Mouse (Mus musculus) erythroblast, adult 5-6 weeks (primary cell): Measurements from ENCODE around the gene Rapgef4. TPM values are rescaled to one million over a fixed set of nuclear protein-coding genes. Genes with fewer than 3 reads are reported as not detected.

Source experiments
- ATAC-seq: replicated peaks from 2 replicates; pipeline ENCODE4 v1.8.0; 2016; ENCODE audit warnings: moderate number of reproducible peaks, mild to moderate bottlenecking, moderate TSS enrichment, inconsistent platforms; ENCODE audit not compliant: poor library complexity, low FRiP score, severe bottlenecking
- total RNA-seq, 2 experiments: library from RNA; stranded (forward) in 1 of 2; stranded (reverse) in 1 of 2; fragments of 150-400 nt in 1 of 2; fragments of 200-764, 138-1000 nt in 1 of 2; gene quantifications; 2 replicates each; pipeline versions ENCODE4 v1.2.3 to v1.2.4; 2015 to 2017; ENCODE audit warnings: low replicate concordance in 2 of 2

Gene Rapgef4
- total RNA-seq, 2 experiments from 2014 or later = 4.8 TPM; not detected in 1

DNA sequence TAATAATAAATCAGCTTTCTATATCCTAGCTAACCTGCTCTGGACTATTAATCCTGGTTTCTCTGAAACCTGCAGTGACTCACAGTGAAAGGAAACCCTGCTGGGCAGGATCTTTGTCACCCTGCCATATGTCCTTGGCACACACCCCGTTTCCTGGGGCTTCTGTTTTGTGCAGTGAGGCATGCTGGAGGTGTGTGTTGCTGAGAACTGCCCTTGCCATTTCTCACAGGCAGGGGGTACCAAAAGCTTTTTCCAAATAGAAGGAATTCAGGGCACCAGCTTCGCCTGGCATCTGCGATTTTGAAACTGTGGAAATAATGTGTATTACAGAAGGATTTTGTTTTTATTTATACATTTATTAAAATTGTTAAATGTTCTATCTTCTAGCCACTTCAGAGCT, 40.8 kb downstream of the Rapgef4 start:
- ATAC-seq = no peak

- no peak for ATAC-seq
Measured at GRCm38 (mm10) chr2:72023791-72024190, 42.8 kb downstream of the Rapgef4 start.

GRCm38 (mm10) chr2:72025660-72026059, 44.6 kb downstream of the Rapgef4 start:
- no peak for ATAC-seq

DNA sequence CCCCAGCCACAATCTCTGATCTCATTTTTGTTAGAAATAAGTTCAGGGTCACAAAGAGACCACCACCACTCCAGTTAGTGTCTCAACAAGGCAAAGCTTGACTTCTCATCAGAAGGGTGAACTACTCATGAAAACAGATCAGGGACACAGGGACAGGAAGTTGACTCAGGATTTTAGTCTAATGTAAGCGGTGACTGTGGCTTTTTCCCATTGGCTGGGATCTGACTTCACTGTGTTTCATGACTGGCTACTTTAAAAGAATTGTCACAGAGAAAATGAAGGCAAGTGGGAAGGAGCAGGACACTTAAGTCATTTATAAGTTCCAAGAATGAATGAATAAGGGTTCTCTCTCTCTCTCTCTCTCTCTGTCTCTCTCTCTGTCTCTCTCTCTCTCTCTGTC, 45.5 kb downstream of the Rapgef4 start:
- no peak for ATAC-seq

DNA sequence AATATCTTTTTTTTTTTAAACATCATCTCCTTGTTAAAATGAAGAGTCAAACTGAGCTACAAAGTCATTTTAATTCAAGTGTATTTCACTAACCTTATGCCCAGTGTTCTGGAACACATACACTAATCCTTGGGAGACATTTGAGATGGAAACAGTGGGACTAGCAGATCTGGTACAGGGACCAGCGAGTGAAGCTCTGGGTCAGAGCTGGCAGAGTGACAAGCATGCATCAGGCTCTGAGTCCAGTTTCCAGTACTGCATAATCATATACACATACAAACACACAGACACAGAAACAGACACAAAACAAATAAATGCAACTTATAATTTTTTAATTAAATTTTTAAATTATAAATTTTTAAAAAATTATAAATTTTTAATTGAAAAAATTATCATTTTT, 48.0 kb downstream of the Rapgef4 start:
- ATAC-seq = no peak

- ATAC-seq = no peak
Measured at GRCm38 (mm10) chr2:72029586-72030144, 48.6 kb downstream of the Rapgef4 start.

DNA sequence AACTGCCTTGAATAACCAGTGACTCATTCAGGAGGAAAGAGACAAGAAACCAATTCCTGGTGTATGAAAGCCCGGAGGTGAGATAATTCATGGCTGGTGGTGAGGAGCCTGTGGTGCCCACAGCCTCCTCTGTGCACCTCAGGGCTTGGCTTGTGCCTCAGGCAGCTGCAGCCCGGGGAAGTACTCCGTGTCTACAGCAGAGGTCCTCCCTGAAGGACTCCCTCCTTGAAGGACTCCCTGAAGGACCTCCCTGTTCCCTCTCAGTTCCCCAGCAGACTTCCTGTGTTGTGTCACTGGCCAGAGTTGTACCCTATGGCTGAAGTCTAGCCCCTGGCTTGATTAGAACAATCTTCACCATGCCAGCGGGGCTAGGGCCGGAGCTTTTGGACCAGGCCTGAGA, 50.7 kb downstream of the Rapgef4 start:
- no peak for ATAC-seq

- no peak for ATAC-seq
Measured at GRCm38 (mm10) chr2:72035616-72036015, 54.6 kb downstream of the Rapgef4 start.

GRCm38 (mm10) chr2:72037357-72037756, 56.3 kb downstream of the Rapgef4 start:
- ATAC-seq = no peak

DNA sequence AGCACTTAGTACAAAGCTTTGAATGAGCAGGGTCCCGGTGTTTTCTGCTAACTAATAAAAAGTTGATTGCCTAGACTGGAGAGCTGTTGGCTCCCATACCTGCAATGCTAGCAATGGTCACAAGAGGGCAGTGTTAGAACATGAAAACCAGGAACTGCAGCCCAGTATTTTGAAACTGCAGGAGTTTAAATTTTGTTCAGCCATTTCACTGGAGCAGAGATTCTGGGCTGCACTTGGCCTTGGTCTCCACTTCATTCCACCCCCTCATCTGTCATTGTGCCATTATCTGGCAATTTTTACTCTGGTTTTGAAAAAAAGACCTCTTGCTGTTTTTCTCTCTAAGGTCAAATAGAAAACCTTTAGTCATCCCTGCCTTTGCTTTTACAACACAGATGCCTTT, 57.2 kb downstream of the Rapgef4 start:
- no peak for ATAC-seq

DNA sequence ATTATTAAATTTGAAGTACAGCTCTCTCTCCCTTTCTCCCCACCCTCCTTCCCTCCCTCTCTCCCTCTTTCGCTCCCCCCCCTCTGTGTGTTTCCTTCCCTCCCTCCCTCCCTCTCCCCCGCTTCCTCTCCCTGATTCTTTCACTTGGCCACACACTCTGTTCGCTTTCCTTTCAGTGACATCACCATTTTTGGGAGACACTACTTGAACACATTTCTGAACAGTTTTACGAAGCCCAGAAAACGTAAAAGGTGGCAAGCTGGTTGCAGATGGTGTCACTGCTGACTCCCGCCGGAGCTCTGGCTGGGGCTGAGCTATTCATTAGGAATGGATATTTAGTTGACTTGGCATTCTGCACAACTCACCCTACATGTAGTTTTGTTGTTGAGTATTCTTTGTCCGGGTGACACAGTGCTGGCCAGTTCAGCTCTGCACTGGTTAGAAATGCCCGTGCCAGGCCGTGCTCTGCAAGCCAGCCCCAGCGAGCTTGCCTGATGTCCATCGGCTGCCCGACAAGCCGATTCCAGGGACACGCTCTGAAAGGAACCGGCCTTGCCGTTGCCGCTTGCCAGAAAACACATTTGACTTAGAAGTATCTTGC, 57.7 kb downstream of the Rapgef4 start:
- ATAC-seq = no peak

- no peak for ATAC-seq
Measured at GRCm38 (mm10) chr2:72039522-72040045, 58.5 kb downstream of the Rapgef4 start.

DNA sequence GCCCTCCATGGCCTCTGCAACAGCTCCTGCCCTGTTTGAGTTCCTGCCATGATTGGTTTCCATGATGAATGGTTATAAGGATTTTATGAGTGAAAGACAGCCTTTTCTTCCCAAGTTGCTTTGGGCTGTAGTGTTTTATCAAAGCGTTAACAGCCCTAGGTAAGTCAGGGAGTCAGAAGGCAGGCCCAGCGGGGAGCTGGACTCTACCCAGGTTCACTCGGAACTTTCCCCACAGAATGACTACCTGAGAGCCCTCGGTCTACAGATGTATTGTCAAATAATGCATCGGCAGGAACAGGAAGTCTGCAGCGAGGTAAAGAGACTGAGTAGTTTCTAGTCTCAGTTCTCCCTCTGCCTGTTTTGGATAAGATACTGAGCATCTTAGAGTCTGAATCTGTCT, 60.0 kb downstream of the Rapgef4 start:
- ATAC-seq = no peak

DNA sequence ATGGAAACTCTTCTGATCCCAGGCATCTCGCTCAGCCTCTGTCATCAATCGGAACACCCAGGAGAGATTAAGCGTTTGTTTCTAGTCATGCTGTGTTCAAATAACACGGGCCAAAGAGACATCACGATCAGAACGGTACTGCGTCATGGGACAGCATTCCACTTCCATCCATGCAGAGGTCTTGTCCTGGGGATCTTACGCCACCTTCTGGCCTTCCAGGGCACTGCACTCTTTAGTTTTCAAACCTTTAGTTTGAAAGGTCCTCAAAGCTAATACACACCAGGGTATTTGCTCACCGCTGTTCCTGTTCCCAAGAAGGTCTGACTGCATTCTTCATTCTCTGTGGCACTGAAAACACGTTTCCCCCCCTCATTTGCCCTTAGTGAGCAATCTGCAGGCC, 61.1 kb downstream of the Rapgef4 start:
- ATAC-seq = no peak

DNA sequence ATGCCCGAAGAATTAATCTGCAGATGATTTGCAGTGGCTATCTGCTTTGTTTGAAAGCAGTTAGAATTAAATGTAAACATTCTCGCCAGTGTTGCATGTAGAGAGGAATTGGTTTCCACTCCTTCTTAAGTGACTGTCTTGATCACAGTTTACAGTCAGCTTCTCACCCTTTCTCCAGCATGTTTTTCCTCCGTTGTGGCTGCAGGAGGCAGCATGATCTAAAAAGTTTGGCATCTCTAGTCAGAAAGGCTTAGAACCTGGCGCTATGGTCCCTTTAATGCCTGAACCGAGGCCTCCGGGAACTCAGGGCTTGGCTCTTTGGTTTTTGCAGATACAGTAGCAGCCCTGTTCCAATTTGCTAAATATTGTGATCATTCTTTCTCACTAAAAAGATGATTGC, 63.2 kb downstream of the Rapgef4 start:
- no peak for ATAC-seq

DNA sequence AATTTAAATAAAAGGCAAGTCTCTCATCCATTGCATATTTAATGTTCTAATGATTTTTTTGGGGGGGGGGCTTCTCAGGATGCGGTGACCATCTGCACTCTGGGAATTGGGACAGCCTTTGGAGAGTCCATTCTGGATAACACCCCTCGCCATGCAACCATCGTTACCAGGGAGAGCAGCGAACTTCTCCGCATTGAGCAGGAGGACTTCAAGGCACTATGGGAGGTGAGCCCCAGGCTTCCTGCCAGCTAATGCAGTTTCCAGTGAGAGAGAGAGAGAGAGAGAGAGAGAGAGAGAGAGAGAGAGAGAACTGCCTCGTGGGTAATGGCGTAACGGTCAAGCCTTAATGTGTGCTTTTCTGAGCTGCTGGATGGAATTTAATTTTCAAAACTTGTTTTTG, 64.0 kb downstream of the Rapgef4 start:
- ATAC-seq = no peak

DNA sequence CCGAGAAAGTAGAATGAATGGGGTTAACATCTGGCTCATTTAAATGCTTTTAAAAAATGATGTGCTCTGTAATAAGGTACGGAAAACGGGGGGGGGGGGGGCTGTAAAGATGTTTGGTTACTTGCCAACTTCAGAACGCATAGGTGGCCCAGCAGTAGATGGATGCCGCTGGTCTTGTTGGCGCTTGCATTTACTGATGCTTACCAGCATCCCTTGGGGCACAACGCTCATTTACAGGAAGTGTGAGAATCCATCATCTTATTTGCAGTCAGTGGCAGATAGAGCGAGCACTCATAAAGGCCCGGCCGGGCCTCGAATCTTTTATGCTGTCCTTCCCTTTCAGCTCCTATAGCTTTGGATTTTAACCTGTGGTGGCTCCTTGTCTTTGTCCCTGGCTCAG, 64.6 kb downstream of the Rapgef4 start:
- ATAC-seq = no peak

GRCm38 (mm10) chr2:72050451-72050850, 69.4 kb downstream of the Rapgef4 start:
- no peak for ATAC-seq

GRCm38 (mm10) chr2:72054280-72054679, 73.2 kb downstream of the Rapgef4 start:
- ATAC-seq = no peak

DNA sequence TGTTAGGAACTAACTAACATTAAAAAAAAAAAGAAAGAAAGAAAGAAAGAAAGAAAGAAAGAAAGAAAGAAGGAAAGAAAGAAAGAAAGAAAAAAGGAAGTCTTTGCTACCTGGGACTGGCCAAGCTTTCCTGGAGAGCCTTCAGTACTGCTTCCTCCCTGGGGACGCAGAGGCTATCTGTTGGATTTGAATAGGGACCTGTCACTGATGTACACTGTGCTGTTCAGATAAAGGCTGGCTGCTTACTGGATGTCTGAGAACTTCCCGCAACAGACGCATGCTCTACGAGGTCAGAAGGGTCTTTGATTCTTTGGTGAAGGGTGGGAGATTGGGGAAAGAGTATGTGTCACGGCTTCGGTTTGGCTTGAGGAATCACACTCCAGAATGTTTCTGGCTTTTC, 73.7 kb downstream of the Rapgef4 start:
- no peak for ATAC-seq

DNA sequence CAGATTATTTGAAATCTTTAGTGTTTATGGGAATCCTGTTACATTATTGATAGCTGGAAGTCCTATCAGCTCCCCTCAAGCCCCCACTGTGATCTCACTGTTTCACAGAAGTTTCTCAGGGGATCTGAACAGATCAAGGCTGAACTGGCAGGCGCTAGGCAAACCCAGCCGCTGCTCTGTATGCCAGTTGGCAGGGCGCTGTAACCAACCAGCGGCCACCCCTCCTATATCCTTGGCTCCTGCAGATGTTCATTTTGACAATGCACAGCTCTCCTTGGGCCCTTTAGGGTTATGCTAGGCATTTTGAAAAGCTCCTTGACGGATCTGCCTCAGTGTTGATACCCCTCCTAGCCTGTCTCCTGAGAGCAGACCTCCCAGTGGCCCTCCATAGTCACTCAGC, 74.4 kb downstream of the Rapgef4 start:
- no peak for ATAC-seq
